Mouse (Mus musculus) olfactory bulb, adult 2 months (tissue): Measurements from ENCODE around the gene Casz1. TPM values are rescaled to one million over a fixed set of nuclear protein-coding genes. Genes with fewer than 3 reads are reported as not detected.

Experiments used
- H3K27ac ChIP-seq: fragments of 200-500 bp; 2 replicates; pipeline ENCODE4 v1.5.1; 2012; ENCODE audit warnings: low read depth, low read length; ENCODE audit not compliant: insufficient read depth
- H3K4me1 ChIP-seq: fragments of 200-500 bp; 2 replicates; pipeline ENCODE4 v1.6.1; 2012; ENCODE audit warnings: low read length; ENCODE audit not compliant: control insufficient read depth, insufficient read depth
- H3K4me3 ChIP-seq: fragments of 200-500 bp; 2 replicates; pipeline ENCODE4 v1.5.1; 2012; ENCODE audit warnings: mild to moderate bottlenecking, low read depth, low read length, moderate library complexity; ENCODE audit not compliant: insufficient read depth
- CTCF ChIP-seq: fragments of 200-500 bp; IDR thresholded peaks from 2 replicates; pipeline ENCODE4 v1.5.1; 2012; ENCODE audit warnings: low read depth, mild to moderate bottlenecking, low read length, moderate library complexity; ENCODE audit not compliant: insufficient read depth
- POLR2A ChIP-seq: fragments of 200-500 bp; IDR thresholded peaks from 2 replicates; pipeline ENCODE4 v1.6.1; 2012; ENCODE audit warnings: mild to moderate bottlenecking, low read depth, low read length, moderate library complexity; ENCODE audit not compliant: insufficient read depth
- WGBS: fragments of 180-500 bp; shearing (Covaris S2); methylation state at CpG from one replicate; pipeline ENCODE4 v1.1.7; 2018; 5-methylcytosine and 5-hydroxymethylcytosine counted together
- polyA plus RNA-seq: library from polyadenylated mRNA; stranded (reverse); fragments of >200 nt; gene quantifications from 2 replicates; pipeline ENCODE4 v1.2.4, GENCODE M21; 2012; ENCODE audit warnings: low replicate concordance; ENCODE audit not compliant: missing spikeins, insufficient read depth, insufficient read length

Casz1 gene
- polyA plus RNA-seq, result not detected in 2 replicates

DNA sequence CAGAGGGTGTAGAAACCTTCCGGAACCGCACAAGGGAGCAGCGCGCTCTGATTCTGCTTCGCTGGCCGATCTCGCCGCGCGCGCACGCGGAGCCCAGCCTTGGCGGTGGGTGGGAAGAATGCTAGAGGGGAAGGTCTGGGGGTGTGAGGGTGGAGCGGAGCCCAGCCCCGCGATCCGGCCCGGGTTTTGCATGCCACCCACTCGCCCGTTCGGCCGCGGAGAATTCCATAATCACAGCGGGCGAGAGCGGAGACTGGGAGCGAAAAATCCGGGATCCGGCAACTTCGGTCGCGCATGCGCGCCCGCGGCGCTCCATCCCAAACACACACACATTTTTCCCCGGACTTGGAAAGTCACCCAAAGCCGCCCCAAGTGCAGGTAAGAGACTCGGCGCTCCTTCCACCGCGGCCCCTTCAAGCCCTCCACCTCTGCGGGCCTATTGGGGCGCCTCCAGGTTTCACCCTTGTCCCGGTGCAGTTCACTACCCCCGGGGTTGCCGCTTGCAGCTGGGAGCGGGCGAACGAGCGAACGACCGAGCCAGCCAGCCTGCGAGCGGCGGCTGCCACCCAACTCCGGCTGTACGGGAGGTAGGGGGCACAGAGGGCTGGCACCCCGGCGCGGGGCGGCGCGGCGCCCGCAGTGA lies at the start of gene Casz1:
Casz1 (plus strand) TSS at position 293 of the 643 bp plus-strand sequence.
- Histone ChIP-seq H3K27ac (no peak within 1 kb of the TSS), H3K4me3 (peak within 1 kb of the TSS; percentile 50), H3K4me1 (peaks cover 28% of the 10 kb centered on the region)
- under 1% methylated on average over 68 of the region's 68 CpGs for WGBS
- TF ChIP-seq CTCF (no peak), POLR2A (no peak)

- 61% methylated on average over 4 of the region's 4 CpGs for whole genome bisulfite sequencing
- no peak overlapping the region for H3K4me3 ChIP-seq
Observed at GRCm38 (mm10) chr4:148758863-148759262, 45.4 kb upstream of the Casz1 start.

GRCm38 (mm10) chr4:148760152-148760551 lies 44.1 kb upstream of the Casz1 start:
- 91% methylated on average over 7 of the region's 7 CpGs for WGBS
- H3K4me3 ChIP-seq, result no peak overlapping the region
- no peaks in the 10 kb centered on the region for H3K4me1 ChIP-seq
- no peak overlapping the region for H3K27ac ChIP-seq
- TF ChIP-seq CTCF (no peak), POLR2A (no peak)

More at GRCm38 (mm10) chr4:148758863-148759262, 45.4 kb upstream of the Casz1 start:
- TF ChIP-seq CTCF, result no peak
- no peak for TF ChIP-seq POLR2A
- Histone ChIP-seq H3K4me1 (no peaks in the 10 kb centered on the region), H3K27ac (no peak overlapping the region)

DNA sequence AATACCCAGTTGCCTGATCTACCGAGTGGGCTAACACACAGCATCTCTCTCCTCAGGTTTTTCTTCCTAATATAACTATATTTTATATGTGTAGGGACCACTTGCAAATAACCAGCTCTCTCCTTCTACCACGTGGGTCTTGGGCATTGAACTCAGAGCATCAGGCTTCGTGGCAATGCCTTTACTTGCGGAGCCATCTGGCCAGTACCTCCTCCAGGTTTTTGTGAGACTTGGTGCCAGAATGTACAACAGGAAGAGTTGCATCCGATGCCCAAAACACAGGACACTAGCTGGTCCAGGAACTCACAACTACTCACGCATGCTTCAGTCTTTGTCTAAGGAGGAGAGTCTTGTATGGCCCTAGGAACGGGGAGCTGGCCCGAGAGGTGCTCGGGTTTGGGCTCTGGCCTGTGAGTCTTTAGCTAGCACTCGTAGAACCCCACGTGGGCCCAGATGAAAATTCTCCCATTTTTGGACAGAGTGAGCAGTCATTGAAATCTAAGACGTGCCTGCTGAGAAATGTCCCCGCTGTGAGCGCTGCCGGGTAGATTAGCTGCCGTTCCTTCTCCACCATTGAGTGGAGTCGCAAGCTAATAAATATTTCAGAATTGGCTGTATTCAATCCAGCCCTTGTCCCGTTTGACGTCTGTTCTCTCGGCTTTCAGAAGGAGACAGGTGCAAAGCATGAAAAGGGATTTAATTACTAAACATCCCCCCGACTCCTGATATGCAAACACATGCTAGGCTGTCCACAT lies 38.0 kb upstream of the Casz1 start:
- no peak overlapping the region for H3K4me3 ChIP-seq
- TF ChIP-seq CTCF (no peak), POLR2A (no peak)
- peaks cover 6% of the 10 kb centered on the region; the same call in 1 of the 2 replicates for H3K4me1 ChIP-seq
- H3K27ac ChIP-seq, result no peak overlapping the region
- WGBS, result 59% methylated on average over 21 of the region's 21 CpGs

- 32% methylated on average over 8 of the region's 8 CpGs for WGBS
Observed at GRCm38 (mm10) chr4:148767655-148768305, 36.4 kb upstream of the Casz1 start.

DNA sequence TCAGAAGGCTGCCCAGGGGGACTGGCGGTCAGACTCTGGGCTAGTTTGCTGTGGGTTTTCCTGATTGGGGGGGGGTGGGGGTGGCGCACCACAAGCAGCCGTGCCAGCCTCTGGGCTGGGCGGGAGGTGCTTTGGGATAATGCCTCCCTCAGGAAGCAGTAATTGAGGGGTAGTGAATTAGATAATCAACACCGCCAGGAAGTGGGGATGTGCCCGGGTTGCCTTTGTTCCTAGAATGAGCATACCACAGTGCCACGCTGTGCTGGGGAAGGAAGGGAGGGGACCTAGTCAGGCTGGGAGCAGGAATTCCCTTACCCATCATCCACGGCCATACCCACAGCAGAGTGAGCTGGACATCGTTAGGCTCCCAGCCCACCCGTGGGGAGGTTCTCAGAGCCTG lies 35.6 kb upstream of the Casz1 start:
- WGBS, result 22% methylated on average over 10 of the region's 10 CpGs
- no peak overlapping the region for H3K27ac ChIP-seq
- H3K4me3 ChIP-seq, result no peak overlapping the region
- peaks cover 12% of the 10 kb centered on the region for H3K4me1 ChIP-seq
- TF ChIP-seq POLR2A (no peak), CTCF (no peak)

More at GRCm38 (mm10) chr4:148767655-148768305, 36.4 kb upstream of the Casz1 start:
- no peak overlapping the region for H3K27ac ChIP-seq
- TF ChIP-seq CTCF (no peak), POLR2A (no peak)
- peaks cover 12% of the 10 kb centered on the region for H3K4me1 ChIP-seq
- no peak overlapping the region for H3K4me3 ChIP-seq

GRCm38 (mm10) chr4:148770582-148771408 lies 33.4 kb upstream of the Casz1 start:
- TF ChIP-seq POLR2A (no peak), CTCF (no peak)
- peaks cover 14% of the 10 kb centered on the region for H3K4me1 ChIP-seq
- no peak overlapping the region for H3K4me3 ChIP-seq
- no peak overlapping the region for H3K27ac ChIP-seq
- WGBS, result 13% methylated on average over 21 of the region's 21 CpGs

GRCm38 (mm10) chr4:148771409-148771929 lies 32.8 kb upstream of the Casz1 start:
- TF ChIP-seq POLR2A, result no peak
- TF ChIP-seq CTCF, result no peak
- Histone ChIP-seq H3K27ac (no peak overlapping the region), H3K4me1 (peaks cover 14% of the 10 kb centered on the region), H3K4me3 (no peak overlapping the region)
- WGBS, result 6% methylated on average over 14 of the region's 14 CpGs
